Mouse (Mus musculus): ENCODE results near the gene Nmnat2. TPM values are rescaled to one million over a fixed set of nuclear protein-coding genes. Genes with fewer than 3 reads are reported as not detected.

Nmnat2 gene
- polyA plus RNA-seq, 1 experiment from 2014 or later: 0.89 TPM

GRCm38 (mm10) chr1:152955564-152956211 lies 895 bp downstream of the Nmnat2 start:
- Histone ChIP-seq H3K36me3 (no peaks in the 10 kb centered on the region), H3K4me2 (peak overlapping the region; percentile 70), H3K27ac (no peak overlapping the region), H3K4me3 (peak overlapping the region; percentile 45), H3K9ac (no peak overlapping the region), H3K4me1 (replicated peaks) (peaks cover 16% of the 10 kb centered on the region), H3K27me3 (peaks cover 51% of the 10 kb centered on the region), H3K9me3 (replicated peaks) (no peaks in the 10 kb centered on the region)
- WGBS: 1% methylated on average over 40 of the region's 40 CpGs
- ATAC-seq (replicated peaks; ENCODE audit: insufficient number of reproducible peaks, insufficient read depth, low FRiP score, low read depth): no peak

GRCm38 (mm10) chr1:152956221-152956620 lies 1.4 kb downstream of the Nmnat2 start:
- 4% methylated on average over 14 of the region's 14 CpGs for WGBS
- Histone ChIP-seq H3K27ac (no peak overlapping the region), H3K4me1 (replicated peaks) (peaks cover 16% of the 10 kb centered on the region), H3K4me2 (peak overlapping the region; percentile 70), H3K9me3 (replicated peaks) (no peaks in the 10 kb centered on the region), H3K4me3 (peak overlapping the region; percentile 45), H3K9ac (no peak overlapping the region), H3K27me3 (peaks cover 51% of the 10 kb centered on the region), H3K36me3 (no peaks in the 10 kb centered on the region)
- ATAC-seq (replicated peaks; ENCODE audit: insufficient number of reproducible peaks, insufficient read depth, low FRiP score, low read depth): no peak

- Histone ChIP-seq H3K4me1 (replicated peaks) (no peaks in the 10 kb centered on the region), H3K4me3 (no peak overlapping the region), H3K27ac (no peak overlapping the region), H3K9me3 (replicated peaks) (no peaks in the 10 kb centered on the region), H3K9ac (no peak overlapping the region), H3K27me3 (no peaks in the 10 kb centered on the region), H3K4me2 (no peak overlapping the region), H3K36me3 (no peaks in the 10 kb centered on the region)
- no peak for ATAC-seq (replicated peaks; ENCODE audit: insufficient number of reproducible peaks, insufficient read depth, low FRiP score, low read depth)
- 80% methylated on average over 10 of the region's 10 CpGs for WGBS
Observed at GRCm38 (mm10) chr1:152964344-152964743, 9.6 kb downstream of the Nmnat2 start.

DNA sequence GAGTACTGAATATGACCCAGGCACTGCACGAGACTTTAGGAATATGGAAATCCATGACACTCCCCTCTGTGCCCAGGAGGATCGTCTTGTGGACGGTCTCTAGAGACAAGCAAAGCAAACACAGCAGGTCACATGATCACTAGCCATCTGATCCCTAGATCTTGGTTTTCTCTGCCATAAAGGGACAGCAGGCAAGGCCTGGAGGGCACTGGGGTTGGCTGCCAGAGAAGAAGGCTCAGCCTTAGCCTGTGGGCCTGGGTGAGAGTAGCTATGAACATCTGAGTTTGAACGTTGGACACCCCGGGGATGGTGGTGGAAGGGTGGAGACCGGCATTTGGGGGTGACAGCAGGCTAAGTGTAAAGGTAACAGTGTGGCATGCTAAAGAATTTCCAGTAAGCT lies 11.4 kb downstream of the Nmnat2 start:
- no peak for ATAC-seq (replicated peaks; ENCODE audit: insufficient number of reproducible peaks, insufficient read depth, low FRiP score, low read depth)
- WGBS: 62% methylated on average over 6 of the region's 6 CpGs

DNA sequence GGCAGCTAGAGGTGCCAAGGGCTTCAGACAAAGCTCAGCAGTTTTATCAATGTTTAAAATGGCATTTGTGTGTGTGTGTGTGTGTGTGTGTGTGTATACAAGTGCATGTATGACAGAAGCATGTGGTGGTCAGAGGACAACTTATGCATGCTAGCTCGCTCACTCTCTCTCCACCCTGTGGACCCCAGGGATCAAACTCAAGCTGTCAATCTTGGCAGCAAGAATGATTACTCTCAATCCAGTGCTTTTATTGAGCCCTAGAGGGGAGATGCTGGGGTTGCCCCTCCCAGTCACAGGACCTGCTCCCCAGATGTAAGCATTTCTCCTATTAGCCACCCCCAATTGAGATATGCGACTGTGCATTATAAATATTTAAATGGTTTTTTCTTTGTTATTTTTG lies 11.9 kb downstream of the Nmnat2 start:
- Histone ChIP-seq H3K4me3 (no peak overlapping the region), H3K9me3 (replicated peaks) (no peaks in the 10 kb centered on the region), H3K4me2 (no peak overlapping the region), H3K27me3 (no peaks in the 10 kb centered on the region), H3K36me3 (no peaks in the 10 kb centered on the region), H3K9ac (no peak overlapping the region), H3K4me1 (replicated peaks) (no peaks in the 10 kb centered on the region), H3K27ac (no peak overlapping the region)
- ATAC-seq (replicated peaks; ENCODE audit: insufficient number of reproducible peaks, insufficient read depth, low FRiP score, low read depth): no peak
- 85% methylated on average over 2 of the region's 2 CpGs for WGBS

More for the DNA sequence above, 11.4 kb downstream of the Nmnat2 start:
- no peak overlapping the region for H3K4me2 ChIP-seq
- no peaks in the 10 kb centered on the region for H3K27me3 ChIP-seq
- H3K9me3 ChIP-seq (replicated peaks): no peaks in the 10 kb centered on the region
- no peaks in the 10 kb centered on the region for H3K36me3 ChIP-seq
- H3K4me3 ChIP-seq: no peak overlapping the region
- H3K4me1 ChIP-seq (replicated peaks): no peaks in the 10 kb centered on the region
- H3K9ac ChIP-seq: no peak overlapping the region
- no peak overlapping the region for H3K27ac ChIP-seq

- H3K4me2 ChIP-seq: no peak overlapping the region
- H3K4me3 ChIP-seq: no peak overlapping the region
- H3K27ac ChIP-seq: no peak overlapping the region
- no peaks in the 10 kb centered on the region for H3K4me1 ChIP-seq (replicated peaks)
- no peaks in the 10 kb centered on the region for H3K9me3 ChIP-seq (replicated peaks)
- WGBS: 27% methylated on average over 4 of the region's 4 CpGs
- H3K27me3 ChIP-seq: no peaks in the 10 kb centered on the region
- no peak overlapping the region for H3K9ac ChIP-seq
- ATAC-seq (replicated peaks; ENCODE audit: insufficient number of reproducible peaks, insufficient read depth, low FRiP score, low read depth): no peak
- no peaks in the 10 kb centered on the region for H3K36me3 ChIP-seq
Observed at GRCm38 (mm10) chr1:152969081-152969480, 14.3 kb downstream of the Nmnat2 start.

- Histone ChIP-seq H3K36me3 (no peaks in the 10 kb centered on the region), H3K4me1 (replicated peaks) (no peaks in the 10 kb centered on the region), H3K4me2 (no peak overlapping the region), H3K27me3 (no peaks in the 10 kb centered on the region), H3K9me3 (replicated peaks) (no peaks in the 10 kb centered on the region), H3K9ac (no peak overlapping the region), H3K4me3 (no peak overlapping the region), H3K27ac (no peak overlapping the region)
- no peak for ATAC-seq (replicated peaks; ENCODE audit: insufficient number of reproducible peaks, insufficient read depth, low FRiP score, low read depth)
- 50% methylated on average over 4 of the region's 4 CpGs for WGBS
Observed at GRCm38 (mm10) chr1:152972957-152973356, 18.2 kb downstream of the Nmnat2 start.

- H3K27me3 ChIP-seq: no peaks in the 10 kb centered on the region
- no peaks in the 10 kb centered on the region for H3K4me1 ChIP-seq (replicated peaks)
- 56% methylated on average over 5 of the region's 5 CpGs for WGBS
- H3K36me3 ChIP-seq: no peaks in the 10 kb centered on the region
- H3K4me3 ChIP-seq: no peak overlapping the region
- H3K27ac ChIP-seq: no peak overlapping the region
- H3K9ac ChIP-seq: no peak overlapping the region
- ATAC-seq (replicated peaks; ENCODE audit: insufficient number of reproducible peaks, insufficient read depth, low FRiP score, low read depth): no peak
- no peak overlapping the region for H3K4me2 ChIP-seq
- no peaks in the 10 kb centered on the region for H3K9me3 ChIP-seq (replicated peaks)
Observed at GRCm38 (mm10) chr1:152973421-152973820, 18.6 kb downstream of the Nmnat2 start.

GRCm38 (mm10) chr1:152973861-152974260 lies 19.1 kb downstream of the Nmnat2 start:
- Histone ChIP-seq H3K4me2 (no peak overlapping the region), H3K27me3 (no peaks in the 10 kb centered on the region), H3K9me3 (replicated peaks) (no peaks in the 10 kb centered on the region), H3K36me3 (no peaks in the 10 kb centered on the region), H3K27ac (no peak overlapping the region), H3K9ac (no peak overlapping the region), H3K4me3 (no peak overlapping the region), H3K4me1 (replicated peaks) (no peaks in the 10 kb centered on the region)
- 44% methylated on average over 4 of the region's 4 CpGs for WGBS
- no peak for ATAC-seq (replicated peaks; ENCODE audit: insufficient number of reproducible peaks, insufficient read depth, low FRiP score, low read depth)

- H3K9me3 ChIP-seq (replicated peaks): no peaks in the 10 kb centered on the region
- H3K36me3 ChIP-seq: no peaks in the 10 kb centered on the region
- no peak overlapping the region for H3K9ac ChIP-seq
- no peaks in the 10 kb centered on the region for H3K27me3 ChIP-seq
- H3K27ac ChIP-seq: no peak overlapping the region
- no peaks in the 10 kb centered on the region for H3K4me1 ChIP-seq (replicated peaks)
- H3K4me2 ChIP-seq: no peak overlapping the region
- no peak for ATAC-seq (replicated peaks; ENCODE audit: insufficient number of reproducible peaks, insufficient read depth, low FRiP score, low read depth)
- whole genome bisulfite sequencing: 65% methylated on average over 3 of the region's 3 CpGs
- no peak overlapping the region for H3K4me3 ChIP-seq
Observed at GRCm38 (mm10) chr1:152975144-152975543, 20.4 kb downstream of the Nmnat2 start.

GRCm38 (mm10) chr1:152978700-152979099 lies 23.9 kb downstream of the Nmnat2 start:
- no peaks in the 10 kb centered on the region for H3K9me3 ChIP-seq (replicated peaks)
- no peaks in the 10 kb centered on the region for H3K4me1 ChIP-seq (replicated peaks)
- 87% methylated on average over 8 of the region's 8 CpGs for WGBS
- no peak overlapping the region for H3K4me3 ChIP-seq
- H3K4me2 ChIP-seq: no peak overlapping the region
- no peaks in the 10 kb centered on the region for H3K36me3 ChIP-seq
- no peak overlapping the region for H3K9ac ChIP-seq
- no peak overlapping the region for H3K27ac ChIP-seq
- no peak for ATAC-seq (replicated peaks; ENCODE audit: insufficient number of reproducible peaks, insufficient read depth, low FRiP score, low read depth)
- H3K27me3 ChIP-seq: no peaks in the 10 kb centered on the region

DNA sequence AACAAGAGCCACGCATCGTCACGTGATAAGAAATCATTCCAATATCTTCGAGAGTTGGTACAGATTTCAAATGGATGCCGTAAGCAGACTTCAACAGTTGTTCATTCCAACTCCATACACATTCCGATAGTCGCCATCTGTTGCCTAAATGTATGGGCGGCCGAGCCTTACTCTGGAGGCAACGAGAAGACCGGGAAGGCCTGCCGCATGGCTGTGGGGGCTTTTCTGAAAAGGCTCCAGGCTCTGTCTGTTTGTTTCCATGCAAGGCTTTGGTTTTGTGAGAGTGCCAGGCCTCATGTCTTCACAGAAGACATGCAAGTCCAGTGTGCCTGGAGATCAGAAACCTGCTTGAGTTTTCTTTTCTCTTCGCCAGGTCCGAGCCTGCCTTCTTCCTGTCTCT lies 28.6 kb downstream of the Nmnat2 start:
- 73% methylated on average over 14 of the region's 14 CpGs for WGBS
- Histone ChIP-seq H3K4me1 (replicated peaks) (no peaks in the 10 kb centered on the region), H3K27me3 (no peaks in the 10 kb centered on the region), H3K4me3 (no peak overlapping the region), H3K27ac (no peak overlapping the region), H3K9me3 (replicated peaks) (no peaks in the 10 kb centered on the region), H3K36me3 (no peaks in the 10 kb centered on the region), H3K9ac (no peak overlapping the region), H3K4me2 (no peak overlapping the region)
- no peak for ATAC-seq (replicated peaks; ENCODE audit: insufficient number of reproducible peaks, insufficient read depth, low FRiP score, low read depth)
